Mouse (Mus musculus) spleen, postnatal 36 days (tissue): ENCODE results near the gene Usp13.

Experiments
- DNase-seq, 2 experiments: peaks; one replicate each; pipeline ENCODE4 v3.0.0; 2022; ENCODE audit warnings: low spot score in 2 of 2, mixed read lengths in 1 of 2

The Usp13 gene

DNA sequence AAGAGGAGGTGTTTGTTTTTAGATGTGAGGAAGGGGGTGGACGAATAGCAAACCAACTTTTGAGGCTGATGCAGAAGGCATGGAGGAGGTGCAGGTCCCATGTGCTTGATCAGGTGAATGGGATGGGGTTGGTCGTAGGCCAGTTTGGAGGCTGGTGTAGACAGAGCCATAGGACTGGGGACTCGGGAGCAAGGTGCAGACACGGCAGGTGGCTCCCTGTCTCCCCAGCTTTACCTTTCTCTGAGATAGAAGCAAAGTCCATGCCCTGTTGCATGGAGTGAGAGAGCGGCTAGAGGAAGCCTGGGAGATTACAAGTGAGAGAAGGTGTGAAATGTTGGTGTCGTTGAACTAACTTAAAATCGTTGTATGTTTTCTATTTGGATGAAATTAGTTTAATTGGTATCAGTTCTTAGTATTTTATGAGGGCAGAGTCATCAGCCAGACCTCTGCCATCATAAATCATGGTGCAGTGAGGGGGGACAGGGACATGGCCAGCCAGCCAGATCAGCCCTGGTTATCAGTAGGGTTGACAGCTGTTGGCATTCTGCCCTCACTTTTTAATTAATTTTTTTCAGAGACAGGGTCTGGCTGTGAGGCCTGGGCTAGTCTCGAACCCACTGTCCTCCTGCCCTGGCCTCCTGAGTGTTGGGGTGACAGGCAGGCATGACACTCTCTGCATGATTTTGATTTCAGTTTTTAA lies 122.6 kb downstream of the Usp13 start:
- no peak for DNase-seq

DNA sequence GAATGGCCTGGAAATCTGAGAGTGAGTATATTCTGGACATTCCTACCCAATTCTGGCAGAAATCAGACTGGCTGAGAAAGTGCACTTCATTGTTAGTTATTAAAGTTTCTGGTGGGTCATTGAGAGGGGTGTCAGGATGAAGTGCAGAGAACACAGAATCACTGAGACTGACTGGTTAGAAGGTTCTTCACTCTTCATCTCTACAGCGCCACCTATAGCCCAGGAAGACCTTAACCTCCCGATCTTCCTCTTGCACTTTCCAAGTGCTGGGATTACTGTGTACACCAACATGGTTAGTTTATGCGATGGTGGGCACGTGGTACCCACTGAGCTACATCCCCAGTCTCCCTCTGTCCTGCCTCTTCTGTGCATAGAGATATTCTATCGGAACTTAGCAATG lies 130.1 kb downstream of the Usp13 start:
- DNase-seq = no peak

DNA sequence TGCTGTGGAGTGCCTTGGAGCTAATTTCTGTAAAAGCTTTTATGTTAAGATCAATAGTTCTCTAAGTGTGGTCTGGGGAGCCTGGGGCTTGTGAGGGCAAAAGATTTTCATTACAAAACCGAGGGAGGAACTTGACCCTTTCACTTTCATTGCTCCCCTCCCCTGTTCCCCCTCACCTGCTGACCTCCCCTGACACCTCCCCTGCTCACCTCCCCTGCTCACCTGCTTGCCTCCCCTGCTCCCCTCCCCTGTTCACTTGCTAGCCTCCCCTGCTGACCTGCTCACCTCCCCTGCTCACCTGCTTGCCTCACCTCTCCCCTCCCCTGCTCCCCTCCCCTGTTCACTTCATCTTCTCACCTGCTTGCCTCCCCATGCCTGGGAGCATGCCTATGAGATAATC lies 134.0 kb downstream of the Usp13 start:
- DNase-seq = no peak

GRCm38 (mm10) chr3:32961494-32961893 lies 144.1 kb downstream of the Usp13 start:
- no peak for DNase-seq

- DNase-seq = no peak
These were observed 148.2 kb downstream of the Usp13 start for GRCm38 (mm10) chr3:32965528-32965927.

GRCm38 (mm10) chr3:32968671-32969425 lies 151.5 kb downstream of the Usp13 start:
- no peak for DNase-seq

DNA sequence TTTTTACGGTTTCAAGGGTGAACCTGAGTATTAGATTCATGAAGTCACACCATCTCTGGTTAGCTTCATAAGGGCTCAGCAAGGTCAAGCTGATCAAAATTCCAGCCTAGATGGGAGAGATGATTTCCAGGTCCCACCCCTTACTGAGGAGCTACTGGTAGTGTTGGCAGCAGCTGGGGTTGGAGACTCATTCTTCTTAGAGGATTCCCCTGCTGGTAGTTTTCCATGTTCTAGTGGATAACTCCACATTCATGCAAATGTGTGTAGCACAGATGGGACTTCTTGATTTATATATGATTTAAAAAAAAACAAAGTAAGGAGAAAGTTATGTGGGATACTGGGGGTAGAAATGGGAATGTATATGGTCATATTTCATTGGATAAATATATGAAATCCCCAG lies 152.9 kb downstream of the Usp13 start:
- no peak for DNase-seq

- no peak for DNase-seq
These were observed 161.9 kb downstream of the Usp13 start for GRCm38 (mm10) chr3:32979238-32979637.

- DNase-seq = no peak
These were observed 162.6 kb downstream of the Usp13 start for GRCm38 (mm10) chr3:32979981-32980380.

DNA sequence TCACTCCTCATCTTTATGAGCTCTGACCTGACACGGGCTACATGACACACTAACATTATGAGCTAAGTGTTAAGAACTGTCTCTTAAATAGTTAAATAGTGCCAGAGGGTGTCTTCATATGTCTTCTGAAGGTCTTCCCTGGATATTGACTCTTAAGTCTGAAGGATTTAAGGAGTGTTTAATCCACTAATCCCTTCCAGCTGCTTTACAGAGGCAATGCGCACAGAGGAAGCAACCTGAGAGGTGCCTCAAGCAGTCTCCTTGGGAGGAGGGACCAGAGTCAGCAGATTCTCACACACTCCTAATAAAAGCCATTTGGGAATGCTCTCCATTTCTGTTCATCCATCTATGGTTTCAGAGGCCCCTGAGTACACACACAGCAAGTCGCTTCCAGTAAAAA lies 167.8 kb downstream of the Usp13 start:
- no peak for DNase-seq
